Comparison of ENCODE assay signal across 24 mouse cellular contexts in genomic region chr15:40223272-40223671, GRCm38 (mm10).
A peak's percentile ranks its signal among the peaks of the same experiment; 100 is the strongest.
DNase-seq lines count a peak whose midpoint lies in the region; ATAC-seq and TF ChIP-seq lines count a peak whose summit lies in the region.
"Had no signal": no experiment of that assay in that cellular context is flagged by ENCODE, and none has a peak within 500 bp of the region (broad histone marks: within the 10 kb centered on the region; RNA-seq: fewer than 3 reads in every experiment).

No protein-coding gene starts in this region.

- TF ChIP-seq POLR2A in MEL (IDR thresholded peaks at IDR 0.05; ENCODE audit: control insufficient read depth in 1 of 2, insufficient read depth in 1 of 2, low read depth in 1 of 2, low read length in 2 of 2, poor library complexity in 1 of 2) = no peak
- TF ChIP-seq POLR2A in brain, embryonic 14.5 days (IDR thresholded peaks at IDR 0.05; ENCODE audit: borderline replicate concordance, extremely low read depth, insufficient read depth, insufficient read length, poor library complexity, severe bottlenecking) = no peak

- intact Hi-C loops in heart, postnatal 36 days (cut with DNase I) = no loop called here

- no peaks in the 10 kb centered on the region for H3K27me3 ChIP-seq in forebrain, postnatal 0 days (ENCODE audit: insufficient read depth, low read length)
- no peaks in the 10 kb centered on the region for H3K27me3 ChIP-seq in forebrain, embryonic 10.5 days (ENCODE audit: poor library complexity, severe bottlenecking)
- no peaks in the 10 kb centered on the region for H3K27me3 ChIP-seq in liver, postnatal 0 days (ENCODE audit: insufficient read depth, low read length)
- no peaks in the 10 kb centered on the region; a peak in 1 of 4 replicates for H3K27me3 ChIP-seq in MEL (ENCODE audit: control insufficient read depth in 1 of 2, insufficient read depth in 2 of 2, low read length in 2 of 2)
- H3K27me3 ChIP-seq: embryonic facial prominence, embryonic 15.5 days; limb, embryonic 12.5 days; liver, embryonic 12.5 days had no signal

- TF ChIP-seq CTCF in forebrain, postnatal 0 days (IDR thresholded peaks at IDR 0.05; ENCODE audit: low read depth) = peak; percentile 23; the same call in 1 of the 2 replicates
- TF ChIP-seq CTCF in liver, postnatal 0 days (IDR thresholded peaks at IDR 0.05; ENCODE audit: low read depth) = 0 out of 2 replicates have a peak, but pooled peaks have one; percentile 2
- TF ChIP-seq CTCF in MEL (IDR thresholded peaks at IDR 0.05 in 2 of 3, conservative IDR thresholded peaks at IDR 0.05 in 1 of 3; ENCODE audit: control insufficient read depth in 1 of 3, insufficient read depth in 1 of 3, low read depth in 2 of 3, low read length in 3 of 3, poor library complexity in 1 of 3, severe bottlenecking in 1 of 3) = peak in 2 of 3 experiments; percentile 34 to 44; a peak in 4 of 6 replicates
- TF ChIP-seq CTCF in brain, embryonic 14.5 days (IDR thresholded peaks at IDR 0.05; ENCODE audit: borderline replicate concordance, extremely low read depth, insufficient read depth, insufficient read length) = peak; percentile 17; the same call in 1 of the 2 replicates

- no peaks in the 10 kb centered on the region for H3K79me2 ChIP-seq in MEL (ENCODE audit: control insufficient read depth, insufficient read depth, low read length, poor library complexity)

- no peak overlapping the region for H3K27ac ChIP-seq in forebrain, postnatal 0 days (ENCODE audit: low read depth, low read length)
- no peak overlapping the region for H3K27ac ChIP-seq in forebrain, embryonic 10.5 days
- H3K27ac ChIP-seq in liver, postnatal 0 days (ENCODE audit: low read depth) = no peak overlapping the region
- H3K27ac ChIP-seq in MEL (ENCODE audit: control insufficient read depth, low read depth, low read length) = no peak overlapping the region
- H3K27ac ChIP-seq: embryonic facial prominence, embryonic 15.5 days; limb, embryonic 12.5 days; liver, embryonic 12.5 days; macrophage had no signal

- no peak for TF ChIP-seq EP300 in liver, postnatal 0 days (IDR thresholded peaks at IDR 0.05; ENCODE audit: low read depth)
- TF ChIP-seq EP300 in MEL (IDR thresholded peaks at IDR 0.05; ENCODE audit: low read depth in 1 of 2, low read length in 2 of 2) = no peak

- no peak; the same call in 1 of the 2 replicates for ATAC-seq in forebrain, postnatal 0 days
- ATAC-seq in liver, postnatal 0 days = no peak
- ATAC-seq: CD4-positive, CD25-positive, alpha-beta regulatory T cell, adult 4 months; forebrain, embryonic 16.5 days; hindbrain, embryonic 16.5 days; intestine, embryonic 16.5 days; liver, embryonic 12.5 days; midbrain, embryonic 16.5 days had no signal

- no peak overlapping the region for H3K4me2 ChIP-seq in forebrain, postnatal 0 days (ENCODE audit: low read depth)
- no peak overlapping the region for H3K4me2 ChIP-seq in liver, postnatal 0 days (ENCODE audit: low read depth, low read length)
- H3K4me2 ChIP-seq: embryonic facial prominence, embryonic 15.5 days; limb, embryonic 12.5 days; liver, embryonic 12.5 days; lung, embryonic 14.5 days had no signal

- no peak overlapping the region for H3K4me3 ChIP-seq in forebrain, postnatal 0 days (ENCODE audit: low read depth, low read length)
- no peak overlapping the region for H3K4me3 ChIP-seq in forebrain, embryonic 10.5 days
- no peak overlapping the region for H3K4me3 ChIP-seq in liver, postnatal 0 days (ENCODE audit: low read depth, low read length)
- H3K4me3 ChIP-seq in MEL (ENCODE audit: control insufficient read depth in 1 of 2, insufficient read depth in 1 of 2, low read depth in 2 of 2, low read length in 2 of 2) = no peak overlapping the region
- H3K4me3 ChIP-seq: embryonic facial prominence, embryonic 15.5 days; limb, embryonic 12.5 days; liver, embryonic 12.5 days had no signal

- H3K4me1 ChIP-seq in forebrain, postnatal 0 days (ENCODE audit: insufficient read depth) = no peaks in the 10 kb centered on the region
- no peaks in the 10 kb centered on the region for H3K4me1 ChIP-seq in forebrain, embryonic 10.5 days
- H3K4me1 ChIP-seq in liver, postnatal 0 days (ENCODE audit: insufficient read depth) = no peaks in the 10 kb centered on the region
- H3K4me1 ChIP-seq in MEL (ENCODE audit: control insufficient read depth in 1 of 2, insufficient read depth in 2 of 2, low read length in 2 of 2) = no peaks in the 10 kb centered on the region
- H3K4me1 ChIP-seq: embryonic facial prominence, embryonic 15.5 days; limb, embryonic 12.5 days; liver, embryonic 12.5 days had no signal

- WGBS in forebrain, postnatal 0 days = 83% methylated on average over 3 of the region's 3 CpGs
- WGBS in forebrain, embryonic 10.5 days = 89% methylated on average over 3 of the region's 3 CpGs
- 78% methylated on average over 3 of the region's 3 CpGs for WGBS in liver, postnatal 0 days (ENCODE audit: insufficient replicate concordance)

- no peak overlapping the region for H3K9ac ChIP-seq in forebrain, postnatal 0 days
- no peak overlapping the region for H3K9ac ChIP-seq in liver, postnatal 0 days (replicated peaks)
- H3K9ac ChIP-seq in MEL (ENCODE audit: control insufficient read depth, low read depth, low read length, poor library complexity, severe bottlenecking) = no peak overlapping the region
- H3K9ac ChIP-seq: embryonic facial prominence, embryonic 15.5 days; limb, embryonic 12.5 days; liver, embryonic 12.5 days; lung, embryonic 14.5 days had no signal

- DNase-seq in forebrain, postnatal 0 days = no peak
- no peak for DNase-seq in forebrain, embryonic 10.5 days (ENCODE audit: extremely low spot score, low spot score)
- no peak for DNase-seq in liver, postnatal 0 days
- DNase-seq in liver = no peak
- DNase-seq in MEL (ENCODE audit: low read depth, low spot score) = peak; percentile 10
- no peak for DNase-seq in brain, embryonic 14.5 days (ENCODE audit: low read depth)
- no peak for DNase-seq in heart, postnatal 36 days
- DNase-seq in cerebellum, adult 18-20 months = no peak
- DNase-seq: adrenal gland, adult 2 months; cerebellum, adult 9-10 months; gastrocnemius, postnatal 36 days; layer of hippocampus, postnatal 36 days; lung, embryonic 14.5 days; right cerebral cortex, postnatal 4 days; thymus, postnatal 25 days had no signal

- peak; percentile 35 for TF ChIP-seq RAD21 in MEL (IDR thresholded peaks at IDR 0.05; ENCODE audit: low read depth, low read length)

- H3K9me3 ChIP-seq in forebrain, postnatal 0 days (ENCODE audit: low read length) = no peaks in the 10 kb centered on the region
- H3K9me3 ChIP-seq in forebrain, embryonic 10.5 days = no peaks in the 10 kb centered on the region
- no peaks in the 10 kb centered on the region for H3K9me3 ChIP-seq in liver, postnatal 0 days (ENCODE audit: low read length)
- no peaks in the 10 kb centered on the region for H3K9me3 ChIP-seq in MEL (replicated peaks; ENCODE audit: insufficient read depth, low read length)
- H3K9me3 ChIP-seq: embryonic facial prominence, embryonic 15.5 days; limb, embryonic 12.5 days; liver, embryonic 12.5 days had no signal

- H3K36me3 ChIP-seq in forebrain, postnatal 0 days (ENCODE audit: insufficient read depth) = no peaks in the 10 kb centered on the region
- no peaks in the 10 kb centered on the region for H3K36me3 ChIP-seq in forebrain, embryonic 10.5 days (replicated peaks)
- no peaks in the 10 kb centered on the region for H3K36me3 ChIP-seq in liver, postnatal 0 days (replicated peaks; ENCODE audit: insufficient read depth, low read length)
- H3K36me3 ChIP-seq in MEL (ENCODE audit: control insufficient read depth in 1 of 2, insufficient read depth in 2 of 2, low read length in 2 of 2) = no peaks in the 10 kb centered on the region
- H3K36me3 ChIP-seq: embryonic facial prominence, embryonic 15.5 days; limb, embryonic 12.5 days; liver, embryonic 12.5 days had no signal

TF ChIP-seq in MEL, 35 proteins besides CTCF, POLR2A, EP300 and RAD21:
- peak; percentile 27; the same call in 1 of the 2 replicates for TF ChIP-seq SMC3 (IDR thresholded peaks at IDR 0.05; ENCODE audit: low read depth, low read length)
- TF ChIP-seq KAT2A (conservative IDR thresholded peaks at IDR 0.05; ENCODE audit: low read depth, low read length) = no peak
- no peak for TF ChIP-seq NRF1 (IDR thresholded peaks at IDR 0.05; ENCODE audit: insufficient read depth, low read depth, low read length, poor library complexity, severe bottlenecking)
